Mouse (Mus musculus) bone marrow macrophage, adult 2 months (primary cell): ENCODE measurements around the gene Sugct.

ENCODE experiments used
- CTCF ChIP-seq: IDR thresholded peaks from 2 replicates; pipeline ENCODE4 v1.5.1; 2012; ENCODE audit warnings: low read depth, mild to moderate bottlenecking, low read length, moderate library complexity
- POLR2A ChIP-seq: IDR thresholded peaks from 2 replicates; pipeline ENCODE4 v1.6.1; 2012; ENCODE audit warnings: mild to moderate bottlenecking, low read depth, low read length, borderline replicate concordance

- no peak for TF ChIP-seq POLR2A
- no peak for TF ChIP-seq CTCF
Measured at GRCm38 (mm10) chr13:17027001-17027400, 668.4 kb downstream of the Sugct start.
